Mouse (Mus musculus) stomach, embryonic 14.5 days (tissue): ENCODE data around the gene Gm3336. TPM values are rescaled to one million over a fixed set of nuclear protein-coding genes. Genes with fewer than 3 reads are reported as not detected.

Experiments used
- ATAC-seq: fragments of 200-750 bp; cut with Nextera tagmentation; 2 replicates; pipeline ENCODE4 v1.8.0; 2017; ENCODE audit warnings: low read depth, moderate TSS enrichment; ENCODE audit not compliant: insufficient number of reproducible peaks, insufficient read depth, low FRiP score
- H3K27ac ChIP-seq: fragments of 300-500 bp; sonication (generic); 2 replicates; pipeline ENCODE4 v1.5.1; 2014; ENCODE audit warnings: mild to moderate bottlenecking, low read length, moderate library complexity, mixed read lengths
- H3K27me3 ChIP-seq: fragments of 300-500 bp; sonication (generic); 2 replicates; pipeline ENCODE4 v1.6.1; 2014; ENCODE audit warnings: low read length, control low read depth, mixed read lengths; ENCODE audit not compliant: control insufficient read depth, insufficient read depth
- H3K36me3 ChIP-seq: fragments of 300-500 bp; sonication (generic); 2 replicates; pipeline ENCODE4 v1.6.1; 2014; ENCODE audit warnings: mild to moderate bottlenecking, control low read depth, low read length, moderate library complexity, mixed read lengths; ENCODE audit not compliant: control insufficient read depth, insufficient read depth
- H3K4me1 ChIP-seq: fragments of 300-500 bp; sonication (generic); 2 replicates; pipeline ENCODE4 v1.6.1; 2014; ENCODE audit warnings: low read length, control low read depth, mixed read lengths; ENCODE audit not compliant: control insufficient read depth, insufficient read depth
- H3K4me2 ChIP-seq: fragments of 300-500 bp; sonication (generic); replicated peaks from 2 replicates; pipeline ENCODE4 v1.6.1; 2014; ENCODE audit warnings: low read depth, low read length, control low read depth
- H3K4me3 ChIP-seq: fragments of 300-500 bp; sonication (generic); 2 replicates; pipeline ENCODE4 v1.5.1; 2014; ENCODE audit warnings: low read depth, low read length, control low read depth
- H3K9ac ChIP-seq: fragments of 300-500 bp; sonication (generic); replicated peaks from 2 replicates; pipeline ENCODE4 v1.6.1; 2014; ENCODE audit warnings: low read depth, mild to moderate bottlenecking, control low read depth, low read length, moderate library complexity, mixed read lengths
- H3K9me3 ChIP-seq: fragments of 300-500 bp; sonication (generic); 2 replicates; pipeline ENCODE4 v1.6.1; 2016; ENCODE audit warnings: low read depth, low read length, control low read depth; ENCODE audit not compliant: control insufficient read depth
- WGBS: fragments of 180-500 bp; shearing (Covaris S2); extraction: QIAGEN DNeasy Blood & Tissue Kit; methylation state at CpG from one replicate; pipeline ENCODE4 v1.1.7; 2014; 5-methylcytosine and 5-hydroxymethylcytosine counted together
- polyA plus RNA-seq: library from polyadenylated mRNA; unstranded; fragments of >200 nt; fragmentation: Nextera tagmentation; extraction: Ambion mirVana; gene quantifications from 2 replicates; pipeline ENCODE4 v1.2.1, GENCODE M21; 2014

Gene Gm3336
- polyA plus RNA-seq, 1 experiment from 2014 or later: 0.51 TPM

- Histone ChIP-seq H3K27me3 (no peaks in the 10 kb centered on the region), H3K4me1 (peaks cover 16% of the 10 kb centered on the region), H3K9me3 (no peaks in the 10 kb centered on the region), H3K36me3 (no peaks in the 10 kb centered on the region), H3K4me3 (no peak overlapping the region), H3K27ac (no peak overlapping the region; the same call in 1 of the 2 replicates), H3K4me2 (no peak overlapping the region), H3K9ac (no peak overlapping the region)
- whole genome bisulfite sequencing: 76% methylated on average over 8 of the region's 8 CpGs
- no peak for ATAC-seq
Observed at GRCm38 (mm10) chr8:70687576-70687975, 30.8 kb upstream of the Gm3336 start.

- H3K27ac ChIP-seq: no peak overlapping the region; the same call in 1 of the 2 replicates
- WGBS: 83% methylated on average over 3 of the region's 3 CpGs
Observed at GRCm38 (mm10) chr8:70688136-70688535, 30.2 kb upstream of the Gm3336 start.

GRCm38 (mm10) chr8:70689892-70690390, 28.4 kb upstream of the Gm3336 start:
- 69% methylated on average over 5 of the region's 5 CpGs for WGBS
- Histone ChIP-seq H3K4me2 (no peak overlapping the region), H3K9ac (no peak overlapping the region), H3K27ac (no peak overlapping the region), H3K36me3 (no peaks in the 10 kb centered on the region), H3K4me3 (no peak overlapping the region), H3K4me1 (peaks cover 16% of the 10 kb centered on the region), H3K27me3 (no peaks in the 10 kb centered on the region), H3K9me3 (no peaks in the 10 kb centered on the region)
- no peak for ATAC-seq

More at GRCm38 (mm10) chr8:70688136-70688535, 30.2 kb upstream of the Gm3336 start:
- Histone ChIP-seq H3K27me3 (no peaks in the 10 kb centered on the region), H3K9ac (no peak overlapping the region), H3K4me1 (peaks cover 14% of the 10 kb centered on the region), H3K4me2 (no peak overlapping the region), H3K9me3 (no peaks in the 10 kb centered on the region), H3K4me3 (no peak overlapping the region), H3K36me3 (no peaks in the 10 kb centered on the region)
- ATAC-seq: no peak

- H3K27ac ChIP-seq: peak overlapping the region; percentile 63; the same call in 1 of the 2 replicates
- peaks cover 27% of the 10 kb centered on the region for H3K4me1 ChIP-seq
- no peak overlapping the region; the same call in 1 of the 2 replicates for H3K9ac ChIP-seq
- no peaks in the 10 kb centered on the region for H3K9me3 ChIP-seq
- H3K36me3 ChIP-seq: no peaks in the 10 kb centered on the region
- no peaks in the 10 kb centered on the region for H3K27me3 ChIP-seq
- WGBS: 66% methylated on average over 4 of the region's 4 CpGs
- ATAC-seq: no peak
- peak overlapping the region; percentile 43 for H3K4me2 ChIP-seq
- peak overlapping the region; percentile 17; the same call in 1 of the 2 replicates for H3K4me3 ChIP-seq
Observed at GRCm38 (mm10) chr8:70691230-70691629, 27.1 kb upstream of the Gm3336 start.

- H3K36me3 ChIP-seq: no peaks in the 10 kb centered on the region
- H3K27ac ChIP-seq: peak overlapping the region; percentile 63; the same call in 1 of the 2 replicates
- H3K4me2 ChIP-seq: peak overlapping the region; percentile 43
- ATAC-seq: peak; percentile 60
- under 1% methylated on average over 20 of the region's 20 CpGs for WGBS
- no peaks in the 10 kb centered on the region for H3K9me3 ChIP-seq
- no peaks in the 10 kb centered on the region for H3K27me3 ChIP-seq
- H3K4me1 ChIP-seq: peaks cover 31% of the 10 kb centered on the region
- no peak overlapping the region; the same call in 1 of the 2 replicates for H3K9ac ChIP-seq
- peak overlapping the region; percentile 17; the same call in 1 of the 2 replicates for H3K4me3 ChIP-seq
Observed at GRCm38 (mm10) chr8:70691727-70692231, 26.6 kb upstream of the Gm3336 start.

GRCm38 (mm10) chr8:70693636-70694035, 24.7 kb upstream of the Gm3336 start:
- no peak overlapping the region for H3K9ac ChIP-seq
- H3K4me2 ChIP-seq: no peak overlapping the region
- no peaks in the 10 kb centered on the region for H3K27me3 ChIP-seq
- 75% methylated on average over 5 of the region's 5 CpGs for WGBS
- ATAC-seq: no peak
- H3K27ac ChIP-seq: no peak overlapping the region
- H3K4me3 ChIP-seq: no peak overlapping the region
- H3K9me3 ChIP-seq: no peaks in the 10 kb centered on the region
- H3K4me1 ChIP-seq: peaks cover 45% of the 10 kb centered on the region
- no peaks in the 10 kb centered on the region for H3K36me3 ChIP-seq

GRCm38 (mm10) chr8:70695318-70696018, 22.9 kb upstream of the Gm3336 start:
- H3K27me3 ChIP-seq: no peaks in the 10 kb centered on the region
- H3K36me3 ChIP-seq: no peaks in the 10 kb centered on the region
- H3K4me1 ChIP-seq: peaks cover 41% of the 10 kb centered on the region
- no peaks in the 10 kb centered on the region for H3K9me3 ChIP-seq
- peak overlapping the region; percentile 50; the same call in 1 of the 2 replicates for H3K4me2 ChIP-seq
- no peak overlapping the region for H3K9ac ChIP-seq
- WGBS: 24% methylated on average over 32 of the region's 32 CpGs
- ATAC-seq: no peak
- H3K27ac ChIP-seq: peak overlapping the region; percentile 93
- no peak overlapping the region for H3K4me3 ChIP-seq

- Histone ChIP-seq H3K4me3 (peak overlapping the region; percentile 7; the same call in 1 of the 2 replicates), H3K27me3 (no peaks in the 10 kb centered on the region), H3K36me3 (no peaks in the 10 kb centered on the region), H3K4me1 (peaks cover 45% of the 10 kb centered on the region), H3K9ac (no peak overlapping the region; the same call in 1 of the 2 replicates), H3K9me3 (no peaks in the 10 kb centered on the region), H3K4me2 (peak overlapping the region; percentile 50), H3K27ac (peak overlapping the region; percentile 93)
- 3% methylated on average over 31 of the region's 31 CpGs for WGBS
- peak; percentile 11; the same call in 1 of the 2 replicates for ATAC-seq
Observed at GRCm38 (mm10) chr8:70696019-70696885, 22.1 kb upstream of the Gm3336 start.
